Mouse (Mus musculus) liver, embryonic 12.5 days (tissue): ENCODE results near the gene Bsdc1. TPM values are rescaled to one million over a fixed set of nuclear protein-coding genes. Genes with fewer than 3 reads are reported as not detected.

Experiments
- ATAC-seq: fragments of 200-750 bp; cut with Nextera tagmentation; 2 replicates; pipeline ENCODE4 v1.8.0; 2017; ENCODE audit warnings: moderate number of reproducible peaks, mild to moderate bottlenecking, moderate library complexity
- H3K27ac ChIP-seq: fragments of 300-500 bp; sonication (generic); 2 replicates; pipeline ENCODE4 v1.5.1; 2016; ENCODE audit warnings: mild to moderate bottlenecking
- H3K27me3 ChIP-seq: fragments of 300-500 bp; sonication (generic); replicated peaks from 2 replicates; pipeline ENCODE4 v1.6.1; 2016; ENCODE audit warnings: mild to moderate bottlenecking, moderate library complexity
- H3K36me3 ChIP-seq: fragments of 300-500 bp; sonication (generic); 2 replicates; pipeline ENCODE4 v1.6.1; 2016; ENCODE audit warnings: mild to moderate bottlenecking, moderate library complexity
- H3K4me1 ChIP-seq: fragments of 300-500 bp; sonication (generic); 2 replicates; pipeline ENCODE4 v1.6.1; 2016
- H3K4me2 ChIP-seq: fragments of 300-500 bp; sonication (generic); 2 replicates; pipeline ENCODE4 v1.6.1; 2016; ENCODE audit warnings: mild to moderate bottlenecking, moderate library complexity
- H3K4me3 ChIP-seq: fragments of 300-500 bp; sonication (generic); 2 replicates; pipeline ENCODE4 v1.5.1; 2016; ENCODE audit warnings: mild to moderate bottlenecking, moderate library complexity
- H3K9ac ChIP-seq: fragments of 300-500 bp; sonication (generic); 2 replicates; pipeline ENCODE4 v1.6.1; 2016; ENCODE audit warnings: mild to moderate bottlenecking, moderate library complexity
- H3K9me3 ChIP-seq: fragments of 300-500 bp; sonication (generic); replicated peaks from 2 replicates; pipeline ENCODE4 v1.6.1; 2016; ENCODE audit warnings: mild to moderate bottlenecking, moderate library complexity
- WGBS: fragments of 180-500 bp; shearing (Covaris S2); methylation state at CpG from one replicate; pipeline ENCODE4 v1.1.7; 2016; ENCODE audit not compliant: insufficient replicate concordance; 5-methylcytosine and 5-hydroxymethylcytosine counted together
- polyA plus RNA-seq: library from polyadenylated mRNA; unstranded; fragments of >200 nt; fragmentation: Nextera tagmentation; extraction: Ambion mirVana; gene quantifications from 2 replicates; pipeline ENCODE4 v1.2.1, GENCODE M21; 2016

Bsdc1 gene
- polyA plus RNA-seq, 1 experiment from 2014 or later, result 37.4 TPM

- H3K27ac ChIP-seq, result no peak overlapping the region
- H3K36me3 ChIP-seq, result no peaks in the 10 kb centered on the region
- 45% methylated on average over 9 of the region's 10 CpGs for WGBS
- H3K9ac ChIP-seq, result no peak overlapping the region
- H3K4me3 ChIP-seq, result no peak overlapping the region
- H3K4me2 ChIP-seq, result no peak overlapping the region
- ATAC-seq, result no peak
- no peaks in the 10 kb centered on the region for H3K9me3 ChIP-seq
- peaks cover 32% of the 10 kb centered on the region for H3K4me1 ChIP-seq
- peaks cover 53% of the 10 kb centered on the region for H3K27me3 ChIP-seq
Measured at GRCm38 (mm10) chr4:129507434-129508236, 46.3 kb downstream of the Bsdc1 start.

- no peak overlapping the region for H3K4me3 ChIP-seq
- H3K4me2 ChIP-seq, result no peak overlapping the region
- no peaks in the 10 kb centered on the region for H3K36me3 ChIP-seq
- H3K9me3 ChIP-seq, result no peaks in the 10 kb centered on the region
- no peak overlapping the region for H3K9ac ChIP-seq
- ATAC-seq, result no peak
- H3K27me3 ChIP-seq, result peaks cover 57% of the 10 kb centered on the region
- H3K4me1 ChIP-seq, result peaks cover 32% of the 10 kb centered on the region
- 45% methylated on average over 3 of the region's 3 CpGs for WGBS
- H3K27ac ChIP-seq, result no peak overlapping the region
Measured at GRCm38 (mm10) chr4:129508237-129508515, 46.8 kb downstream of the Bsdc1 start.

- no peaks in the 10 kb centered on the region for H3K36me3 ChIP-seq
- peaks cover 34% of the 10 kb centered on the region for H3K4me1 ChIP-seq
- no peak for ATAC-seq
- peaks cover 60% of the 10 kb centered on the region for H3K27me3 ChIP-seq
- no peak overlapping the region for H3K4me3 ChIP-seq
- no peak overlapping the region for H3K4me2 ChIP-seq
- 57% methylated on average over 15 of the region's 15 CpGs for WGBS
- H3K9me3 ChIP-seq, result no peaks in the 10 kb centered on the region
- H3K9ac ChIP-seq, result no peak overlapping the region
- H3K27ac ChIP-seq, result no peak overlapping the region
Measured at GRCm38 (mm10) chr4:129508834-129509600, 47.6 kb downstream of the Bsdc1 start.

GRCm38 (mm10) chr4:129509650-129510049 lies 48.3 kb downstream of the Bsdc1 start:
- Histone ChIP-seq H3K27ac (no peak overlapping the region), H3K9ac (no peak overlapping the region), H3K27me3 (peaks cover 64% of the 10 kb centered on the region), H3K9me3 (no peaks in the 10 kb centered on the region), H3K4me2 (no peak overlapping the region), H3K4me1 (peaks cover 34% of the 10 kb centered on the region), H3K4me3 (no peak overlapping the region), H3K36me3 (no peaks in the 10 kb centered on the region)
- WGBS, result 47% methylated on average over 3 of the region's 3 CpGs
- ATAC-seq, result no peak

- Histone ChIP-seq H3K4me2 (no peak overlapping the region), H3K27me3 (peaks cover 61% of the 10 kb centered on the region), H3K4me1 (peaks cover 42% of the 10 kb centered on the region), H3K9me3 (no peaks in the 10 kb centered on the region), H3K9ac (no peak overlapping the region), H3K36me3 (peaks cover 11% of the 10 kb centered on the region; the same call in 1 of the 2 replicates), H3K4me3 (no peak overlapping the region), H3K27ac (no peak overlapping the region)
- ATAC-seq, result no peak
- 67% methylated on average over 6 of the region's 6 CpGs for WGBS
Measured at GRCm38 (mm10) chr4:129510723-129511412, 49.5 kb downstream of the Bsdc1 start.

- peaks cover 18% of the 10 kb centered on the region for H3K36me3 ChIP-seq
- peaks cover 59% of the 10 kb centered on the region for H3K27me3 ChIP-seq
- 58% methylated on average over 6 of the region's 6 CpGs for WGBS
- H3K27ac ChIP-seq, result no peak overlapping the region
- no peak for ATAC-seq
- no peak overlapping the region for H3K4me3 ChIP-seq
- peaks cover 42% of the 10 kb centered on the region for H3K4me1 ChIP-seq
- H3K4me2 ChIP-seq, result no peak overlapping the region
- H3K9ac ChIP-seq, result no peak overlapping the region
- no peaks in the 10 kb centered on the region for H3K9me3 ChIP-seq
Measured at GRCm38 (mm10) chr4:129511413-129512096, 50.2 kb downstream of the Bsdc1 start.

- Histone ChIP-seq H3K4me3 (peak within 1 kb of the TSS; percentile 73), H3K27me3 (peaks cover 52% of the 10 kb centered on the region), H3K4me2 (peak within 1 kb of the TSS; percentile 98), H3K27ac (peak within 1 kb of the TSS; percentile 77), H3K9me3 (no peaks in the 10 kb centered on the region), H3K4me1 (peaks cover 34% of the 10 kb centered on the region), H3K36me3 (peaks cover 34% of the 10 kb centered on the region), H3K9ac (peak within 1 kb of the TSS; percentile 91)
- WGBS, result 5% methylated on average over 46 of the region's 47 CpGs
- ATAC-seq, result peak; percentile 75
Measured at GRCm38 (mm10) chr4:129513086-129513767, 51.8 kb downstream of the Bsdc1 start, which contains the start of gene Marcksl1. Gene Marcksl1, plus strand, starts transcription at chr4:129513581.

GRCm38 (mm10) chr4:129513891-129514290 lies 52.5 kb downstream of the Bsdc1 start:
- peak; percentile 36; the same call in 1 of the 2 replicates for ATAC-seq
- peak overlapping the region; percentile 77 for H3K27ac ChIP-seq

GRCm38 (mm10) chr4:129514300-129514898 lies 53.0 kb downstream of the Bsdc1 start:
- Histone ChIP-seq H3K27ac (peak overlapping the region; percentile 77), H3K4me1 (peaks cover 30% of the 10 kb centered on the region), H3K36me3 (peaks cover 46% of the 10 kb centered on the region), H3K4me2 (peak overlapping the region; percentile 98), H3K27me3 (peaks cover 41% of the 10 kb centered on the region), H3K4me3 (peak overlapping the region; percentile 73), H3K9ac (peak overlapping the region; percentile 91), H3K9me3 (no peaks in the 10 kb centered on the region)
- 2% methylated on average over 35 of the region's 35 CpGs for WGBS
- peak; percentile 59 for ATAC-seq

More at GRCm38 (mm10) chr4:129513891-129514290, 52.5 kb downstream of the Bsdc1 start:
- Histone ChIP-seq H3K4me3 (peak overlapping the region; percentile 73), H3K4me1 (peaks cover 33% of the 10 kb centered on the region), H3K9me3 (no peaks in the 10 kb centered on the region), H3K27me3 (peaks cover 46% of the 10 kb centered on the region), H3K4me2 (peak overlapping the region; percentile 98), H3K9ac (peak overlapping the region; percentile 91), H3K36me3 (peaks cover 41% of the 10 kb centered on the region)
- 0% methylated on average over 55 of the region's 57 CpGs for WGBS

GRCm38 (mm10) chr4:129516925-129517324 lies 55.5 kb downstream of the Bsdc1 start:
- ATAC-seq, result no peak
- peaks cover 24% of the 10 kb centered on the region for H3K27me3 ChIP-seq
- H3K36me3 ChIP-seq, result peaks cover 71% of the 10 kb centered on the region
- 0 out of 2 replicates have a peak overlapping the region, but pooled peaks have one; percentile 6 for H3K27ac ChIP-seq
- no peak overlapping the region for H3K4me3 ChIP-seq
- no peak overlapping the region for H3K4me2 ChIP-seq
- no peaks in the 10 kb centered on the region for H3K9me3 ChIP-seq
- H3K4me1 ChIP-seq, result peaks cover 30% of the 10 kb centered on the region
- WGBS, result 41% methylated on average over 2 of the region's 2 CpGs
- H3K9ac ChIP-seq, result no peak overlapping the region

GRCm38 (mm10) chr4:129518519-129518918 lies 57.1 kb downstream of the Bsdc1 start:
- no peak overlapping the region for H3K4me3 ChIP-seq
- 90% methylated on average over 8 of the region's 8 CpGs for WGBS
- ATAC-seq, result no peak
- peaks cover 20% of the 10 kb centered on the region for H3K4me1 ChIP-seq
- no peak overlapping the region for H3K4me2 ChIP-seq
- H3K9ac ChIP-seq, result no peak overlapping the region
- H3K36me3 ChIP-seq, result peaks cover 87% of the 10 kb centered on the region
- peaks cover 8% of the 10 kb centered on the region for H3K27me3 ChIP-seq
- no peaks in the 10 kb centered on the region for H3K9me3 ChIP-seq
- H3K27ac ChIP-seq, result no peak overlapping the region
